Mouse (Mus musculus) small intestine, adult 2 months (tissue): ENCODE results near the gene Ccdc87. TPM values are rescaled to one million over a fixed set of nuclear protein-coding genes. Genes with fewer than 3 reads are reported as not detected.

Source experiments
- H3K27ac ChIP-seq: fragments of 200-500 bp; 2 replicates; pipeline ENCODE4 v1.5.1; 2012; ENCODE audit warnings: low read depth, low read length, control low read depth, inconsistent platforms; ENCODE audit not compliant: insufficient read depth
- H3K27me3 ChIP-seq: fragments of 200-500 bp; 2 replicates; pipeline ENCODE4 v1.6.1; 2012; ENCODE audit warnings: mild to moderate bottlenecking, moderate library complexity, low read length, inconsistent platforms; ENCODE audit not compliant: control insufficient read depth, insufficient read depth
- H3K36me3 ChIP-seq: fragments of 200-500 bp; 2 replicates; pipeline ENCODE4 v1.6.1; 2012; ENCODE audit warnings: mild to moderate bottlenecking, low read length, control low read depth, inconsistent platforms; ENCODE audit not compliant: control insufficient read depth, insufficient read depth
- H3K4me1 ChIP-seq: fragments of 200-500 bp; 2 replicates; pipeline ENCODE4 v1.6.1; 2012; ENCODE audit warnings: low read length, inconsistent platforms, mixed read lengths; ENCODE audit not compliant: control insufficient read depth, insufficient read depth, insufficient read length
- H3K4me3 ChIP-seq: fragments of 200-500 bp; 2 replicates; pipeline ENCODE4 v1.5.1; 2012; ENCODE audit warnings: low read depth, mild to moderate bottlenecking, control low read depth, inconsistent platforms, low read length, moderate library complexity
- CTCF ChIP-seq: fragments of 200-500 bp; IDR thresholded peaks from 2 replicates; pipeline ENCODE4 v1.5.1; 2012; ENCODE audit warnings: low read depth, mild to moderate bottlenecking, control low read depth, inconsistent platforms, low read length, moderate library complexity, mixed read lengths; ENCODE audit not compliant: insufficient replicate concordance, insufficient read length; ENCODE audit errors: extremely low read depth
- POLR2A ChIP-seq: fragments of 200-500 bp; IDR thresholded peaks from 2 replicates; pipeline ENCODE4 v1.6.1; 2012; ENCODE audit warnings: low read depth, mild to moderate bottlenecking, control low read depth, inconsistent platforms, low read length, moderate library complexity
- WGBS: fragments of 180-500 bp; shearing (Covaris S2); methylation state at CpG from one replicate; pipeline ENCODE4 v1.1.7; 2018; 5-methylcytosine and 5-hydroxymethylcytosine counted together
- polyA plus RNA-seq: library from polyadenylated mRNA; depleted of rRNA; stranded (reverse); fragments of >200 nt; gene quantifications from 2 replicates; pipeline ENCODE4 v1.2.3, GENCODE M21; 2012

The Ccdc87 gene
- polyA plus RNA-seq, 1 experiment, result 0.11 TPM

GRCm38 (mm10) chr19:4820678-4821303, 18.4 kb upstream of the Ccdc87 start:
- Histone ChIP-seq H3K4me1 (peaks cover 12% of the 10 kb centered on the region; the same call in 1 of the 2 replicates), H3K36me3 (peaks cover 14% of the 10 kb centered on the region), H3K27ac (peak overlapping the region; percentile 55; the same call in 1 of the 2 replicates), H3K4me3 (no peak overlapping the region), H3K27me3 (no peaks in the 10 kb centered on the region)
- TF ChIP-seq POLR2A, result no peak
- no peak for TF ChIP-seq CTCF
- WGBS, result 14% methylated on average over 5 of the region's 5 CpGs

DNA sequence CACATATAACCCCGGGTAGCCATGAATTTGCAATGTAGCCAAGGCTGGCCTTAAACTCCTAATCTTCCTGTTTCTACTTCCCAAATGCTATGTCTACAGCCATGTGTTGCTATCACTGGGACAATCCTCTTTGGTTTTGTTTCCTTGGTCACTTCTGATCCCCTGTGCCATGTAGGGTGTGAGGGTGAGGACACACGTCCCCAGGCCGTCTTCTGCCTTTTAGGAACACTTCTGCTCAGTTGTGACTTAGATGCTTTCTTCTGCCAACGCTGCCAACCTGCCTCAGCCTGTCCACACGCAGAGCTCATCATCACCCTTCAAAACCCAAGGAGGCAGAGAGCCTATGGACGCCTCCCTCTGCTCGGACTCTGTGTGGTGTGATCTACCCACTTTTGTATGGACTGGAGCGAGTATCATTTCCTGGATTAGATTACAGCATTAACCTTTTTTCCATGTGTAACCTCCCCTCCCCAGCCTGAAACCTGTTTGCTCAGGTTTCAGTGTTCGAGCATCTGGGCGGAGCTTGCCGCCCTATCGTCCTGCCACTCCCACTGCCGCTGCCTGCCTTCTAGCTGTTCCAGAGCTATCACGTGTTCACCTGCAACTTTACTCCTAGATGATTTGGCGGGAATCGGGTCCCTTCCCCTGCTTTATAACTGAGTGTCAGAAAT, 10.6 kb upstream of the Ccdc87 start:
- Histone ChIP-seq H3K4me1 (peaks cover 7% of the 10 kb centered on the region), H3K4me3 (no peak overlapping the region), H3K36me3 (peaks cover 30% of the 10 kb centered on the region), H3K27ac (peak overlapping the region; percentile 57), H3K27me3 (no peaks in the 10 kb centered on the region)
- no peak for TF ChIP-seq POLR2A
- TF ChIP-seq CTCF, result no peak
- WGBS, result 31% methylated on average over 16 of the region's 16 CpGs

GRCm38 (mm10) chr19:4829156-4829555, 10.0 kb upstream of the Ccdc87 start:
- Histone ChIP-seq H3K27me3 (no peaks in the 10 kb centered on the region), H3K27ac (no peak overlapping the region), H3K36me3 (peaks cover 29% of the 10 kb centered on the region), H3K4me1 (peaks cover 7% of the 10 kb centered on the region), H3K4me3 (no peak overlapping the region)
- 23% methylated on average over 7 of the region's 7 CpGs for WGBS
- TF ChIP-seq POLR2A (no peak), CTCF (no peak)

- H3K4me3 ChIP-seq, result no peak overlapping the region
- no peak overlapping the region for H3K27ac ChIP-seq
- 83% methylated on average over 8 of the region's 8 CpGs for WGBS
- peaks cover 13% of the 10 kb centered on the region; the same call in 1 of the 2 replicates for H3K4me1 ChIP-seq
- H3K27me3 ChIP-seq, result no peaks in the 10 kb centered on the region
- no peak for TF ChIP-seq CTCF
- no peak for TF ChIP-seq POLR2A
- peaks cover 16% of the 10 kb centered on the region; the same call in 1 of the 2 replicates for H3K36me3 ChIP-seq
These were observed 5.2 kb upstream of the Ccdc87 start for GRCm38 (mm10) chr19:4833977-4834376.

- peaks cover 18% of the 10 kb centered on the region for H3K4me1 ChIP-seq
- H3K27me3 ChIP-seq, result peaks cover 8% of the 10 kb centered on the region; the same call in 1 of the 2 replicates
- no peak overlapping the region for H3K4me3 ChIP-seq
- peak overlapping the region; percentile 78 for H3K27ac ChIP-seq
- TF ChIP-seq CTCF (no peak), POLR2A (no peak)
- 32% methylated on average over 2 of the region's 2 CpGs for WGBS
- peaks cover 9% of the 10 kb centered on the region; the same call in 1 of the 2 replicates for H3K36me3 ChIP-seq
These were observed 3.1 kb upstream of the Ccdc87 start for GRCm38 (mm10) chr19:4836096-4836495.

DNA sequence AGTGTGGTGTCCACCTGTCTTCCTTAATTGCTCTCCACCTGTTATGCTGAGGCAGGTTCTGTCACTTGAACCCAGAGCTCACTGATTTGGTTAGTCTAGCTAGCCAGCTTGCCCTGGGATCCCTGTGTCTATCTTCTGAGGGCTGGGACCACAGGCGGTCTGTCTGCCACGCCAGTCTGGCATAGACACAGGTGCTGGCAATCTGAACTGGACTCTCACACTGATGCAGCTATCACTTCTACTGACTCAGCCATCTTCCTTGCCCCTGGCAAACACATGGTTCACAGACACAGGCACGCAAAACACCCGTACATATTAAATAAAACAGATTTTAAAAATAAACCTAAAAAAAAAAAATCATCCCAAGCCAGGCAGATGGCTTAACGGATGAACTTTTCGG, 2.1 kb upstream of the Ccdc87 start:
- H3K27me3 ChIP-seq, result peaks cover 8% of the 10 kb centered on the region; the same call in 1 of the 2 replicates
- H3K36me3 ChIP-seq, result peaks cover 8% of the 10 kb centered on the region; the same call in 1 of the 2 replicates
- WGBS, result 86% methylated on average over 6 of the region's 6 CpGs
- H3K27ac ChIP-seq, result no peak overlapping the region
- H3K4me3 ChIP-seq, result no peak overlapping the region
- TF ChIP-seq POLR2A (no peak), CTCF (no peak)
- peaks cover 18% of the 10 kb centered on the region for H3K4me1 ChIP-seq

- Histone ChIP-seq H3K4me1 (peaks cover 18% of the 10 kb centered on the region), H3K27me3 (peaks cover 8% of the 10 kb centered on the region; the same call in 1 of the 2 replicates), H3K36me3 (no peaks in the 10 kb centered on the region), H3K4me3 (peak overlapping the region; percentile 82), H3K27ac (peak overlapping the region; percentile 28)
- TF ChIP-seq CTCF, result no peak
- 11% methylated on average over 10 of the region's 10 CpGs for WGBS
These were observed 533 bp upstream of the Ccdc87 start for GRCm38 (mm10) chr19:4838526-4839140.
